Mouse (Mus musculus): ENCODE results near the gene Mei1.

The Mei1 gene

DNA sequence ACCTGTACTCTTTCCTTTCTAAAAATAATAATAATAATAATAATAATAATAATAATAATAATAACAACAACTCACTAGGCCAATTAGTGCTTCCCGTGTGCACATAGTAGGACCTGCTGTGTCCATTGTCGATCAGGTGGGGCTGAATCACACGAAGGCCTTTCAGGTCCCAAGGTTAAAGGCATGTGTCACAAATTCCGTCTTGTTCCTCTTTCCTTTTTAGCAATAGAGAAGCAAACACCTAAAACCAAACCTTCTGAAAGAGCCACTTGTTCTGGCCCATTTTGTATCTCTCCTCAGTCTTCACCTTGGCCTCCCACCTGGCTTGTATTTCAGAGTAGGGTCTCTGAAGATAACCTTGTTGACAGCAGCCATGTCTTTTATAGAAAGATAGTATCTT is 81.4 kb downstream of the Mei1 start:
- DNase-seq (ENCODE audit: low spot score in 2 of 2) = no peak

DNA sequence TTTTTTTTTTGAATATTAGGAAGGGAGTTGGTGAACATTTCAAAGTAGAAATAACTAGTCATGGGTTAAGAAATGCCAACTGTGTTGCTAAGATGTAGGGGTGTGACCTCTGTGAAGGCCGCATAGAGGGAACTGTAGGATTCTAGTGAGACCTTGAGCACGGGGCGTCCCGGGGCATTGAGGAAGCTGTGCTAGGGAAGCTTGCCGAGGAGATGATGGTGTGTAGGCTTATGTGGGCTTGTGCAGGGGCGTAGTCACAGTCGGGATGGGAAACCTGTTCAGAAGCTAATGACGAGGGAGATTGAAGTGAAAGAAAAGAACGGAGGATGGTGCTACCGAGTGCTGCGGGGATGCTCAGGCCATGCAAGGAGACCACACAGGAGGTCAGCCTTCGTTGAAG is 82.2 kb downstream of the Mei1 start:
- no peak for DNase-seq (ENCODE audit: low spot score in 2 of 2)

DNA sequence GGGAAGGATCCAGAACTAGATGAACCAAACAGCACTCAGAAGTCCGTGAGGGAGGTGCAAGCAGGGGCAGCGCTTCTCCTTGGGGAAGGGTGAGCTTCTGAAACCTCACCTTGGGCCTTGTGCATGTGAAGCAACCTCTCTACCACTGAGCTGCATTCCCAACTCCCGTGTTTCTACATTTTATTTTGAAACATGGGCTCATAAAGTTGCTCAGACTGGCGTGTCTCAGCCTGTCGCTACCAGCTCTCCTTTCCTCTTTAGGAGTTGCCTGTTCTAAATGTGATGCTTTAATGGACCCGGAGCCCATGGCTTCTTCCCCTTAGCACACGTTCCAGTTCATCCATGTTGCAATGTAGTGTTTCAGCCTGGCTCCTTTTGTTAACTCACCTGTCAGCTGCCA is 82.6 kb downstream of the Mei1 start:
- DNase-seq (ENCODE audit: low spot score in 2 of 2) = no peak

DNA sequence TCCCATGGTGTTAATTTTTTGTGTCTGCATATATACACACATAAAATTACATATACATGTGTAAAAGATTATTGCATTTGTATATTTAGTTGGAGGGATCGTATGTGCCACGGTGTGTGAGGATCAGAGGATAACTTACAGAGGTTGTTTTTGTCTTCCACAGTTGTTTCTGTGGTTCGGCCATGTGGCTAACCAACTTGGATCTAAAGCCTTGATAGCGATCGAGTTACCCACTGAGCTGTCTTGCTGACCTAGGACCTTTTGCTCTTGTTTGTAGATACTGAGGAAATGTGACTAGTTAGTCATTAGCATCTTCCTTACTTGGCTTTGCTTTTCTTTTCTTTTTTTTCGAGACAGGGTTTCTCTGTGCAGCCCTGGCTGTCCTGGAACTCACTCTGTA is 86.5 kb downstream of the Mei1 start:
- DNase-seq (ENCODE audit: low spot score in 2 of 2) = no peak

DNA sequence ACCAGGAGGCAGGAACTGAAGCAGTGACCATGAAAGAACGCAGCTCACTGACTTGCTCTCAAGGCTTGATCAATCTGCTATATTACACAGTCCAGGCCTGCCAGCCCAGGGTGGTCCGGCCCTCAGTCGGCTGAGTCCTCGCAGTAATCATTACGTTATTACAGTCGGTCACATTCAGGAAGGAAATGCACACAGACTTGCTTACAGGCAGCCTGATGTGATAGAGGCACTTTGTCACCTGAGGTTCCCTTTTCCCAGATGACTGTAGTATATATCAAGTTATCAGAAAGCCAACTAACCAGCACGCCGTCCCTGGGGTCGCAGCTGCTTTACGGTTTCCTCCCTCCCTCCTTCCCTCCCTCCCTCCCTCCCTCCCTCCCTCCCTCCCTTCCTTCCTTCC is 87.1 kb downstream of the Mei1 start:
- no peak for DNase-seq (ENCODE audit: low spot score in 2 of 2)

DNA sequence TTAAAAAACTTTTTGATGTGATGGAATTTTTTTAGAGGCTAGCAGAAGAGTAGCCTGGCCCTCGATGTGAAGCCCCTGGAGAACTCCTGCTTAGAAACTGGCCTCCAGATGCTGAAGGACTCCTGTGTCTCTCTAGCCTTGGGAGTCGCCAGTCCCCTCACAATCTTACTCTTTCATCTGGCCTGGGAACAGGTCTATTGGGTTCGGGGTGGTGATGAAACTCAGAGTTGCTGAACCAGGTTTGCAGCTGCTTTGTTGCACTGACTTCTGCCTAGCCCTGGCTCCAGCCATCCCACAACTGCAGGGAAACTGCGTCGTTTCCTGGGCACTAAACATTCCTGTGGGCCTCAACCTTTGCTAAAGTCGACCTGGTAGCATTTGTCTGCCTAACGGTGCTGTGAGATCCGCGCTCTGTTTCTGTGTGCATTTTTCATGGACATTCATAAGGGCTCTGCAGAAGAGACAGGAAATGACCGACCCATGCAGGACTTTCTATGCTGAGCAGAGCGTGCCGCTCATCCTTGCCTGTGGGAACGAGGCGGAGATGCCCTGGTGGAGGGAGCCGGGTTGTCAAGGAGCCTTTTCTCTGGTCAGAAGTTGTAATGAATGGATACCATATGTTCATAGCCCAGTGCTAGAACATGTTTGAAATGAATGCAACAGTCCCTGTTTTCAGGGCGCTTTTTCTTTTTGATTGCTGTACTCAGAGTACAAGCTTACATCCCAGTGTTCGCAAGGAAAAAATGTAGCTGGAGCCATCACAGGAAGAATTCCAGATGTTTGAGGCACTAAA is 88.6 kb downstream of the Mei1 start:
- DNase-seq (ENCODE audit: low spot score in 2 of 2) = no peak

DNA sequence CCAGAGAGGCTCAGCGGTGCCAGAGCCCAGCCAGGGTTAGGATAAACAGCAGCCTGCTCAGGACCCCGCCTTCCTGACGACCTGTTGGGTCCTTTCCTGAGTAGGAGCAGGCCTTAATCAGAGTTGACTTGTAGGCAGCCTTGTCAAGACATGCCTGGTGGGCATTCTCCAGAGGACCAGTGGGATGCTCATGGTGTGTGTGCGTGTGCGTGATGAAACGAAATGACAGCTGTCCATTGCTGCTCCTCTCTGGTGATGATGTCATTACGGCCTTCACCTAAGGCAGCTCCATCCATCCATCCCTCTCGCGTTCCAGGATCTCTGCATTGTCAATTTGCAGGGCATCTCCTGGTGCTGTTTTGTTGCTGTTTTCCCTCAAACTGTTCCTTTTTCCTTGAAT is 89.7 kb downstream of the Mei1 start:
- DNase-seq (ENCODE audit: low spot score in 2 of 2) = no peak

DNA sequence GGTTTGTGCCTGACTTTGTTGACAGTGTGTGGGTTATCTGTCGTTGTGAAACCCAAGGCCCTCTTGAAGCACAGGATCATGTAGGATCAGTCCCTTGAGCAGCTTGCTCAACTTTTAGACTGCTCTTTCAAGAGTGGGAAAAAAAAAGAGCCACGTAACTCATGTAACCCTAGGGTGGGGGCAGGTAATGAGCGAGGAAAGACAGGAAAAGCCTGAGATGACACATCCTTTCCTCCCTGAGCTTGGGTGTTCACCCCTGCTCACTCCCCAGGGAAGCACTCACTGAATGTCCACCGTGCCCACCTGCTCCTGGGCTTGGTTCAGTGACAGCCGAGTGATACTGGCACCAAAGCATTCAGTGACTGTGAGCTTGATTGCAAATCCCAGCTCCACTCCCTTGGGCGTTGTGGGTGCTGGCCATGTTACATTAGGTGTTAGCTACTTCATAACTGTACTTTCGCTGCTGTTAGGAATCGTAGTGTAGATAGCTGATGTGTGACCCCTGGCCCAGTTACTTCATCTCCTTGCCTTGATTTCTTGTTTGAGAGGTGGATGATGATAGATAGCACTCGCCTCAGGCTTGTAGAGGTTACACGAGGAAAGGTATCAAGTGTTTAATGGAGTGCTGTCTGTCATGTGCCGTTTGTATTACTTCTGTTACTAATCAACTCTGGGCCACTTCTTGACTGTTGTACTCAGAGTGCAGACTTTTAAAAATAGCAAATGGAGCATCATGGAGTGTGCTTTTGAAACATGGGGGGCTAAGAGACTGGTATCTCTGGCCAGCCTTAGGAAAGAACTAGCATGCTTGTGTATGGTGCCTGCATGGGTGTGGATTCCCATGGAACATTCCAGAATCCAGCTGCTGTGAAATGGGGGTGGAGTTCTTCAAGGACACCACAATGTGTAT is 91.2 kb downstream of the Mei1 start:
- DNase-seq (ENCODE audit: low spot score in 2 of 2) = no peak

DNA sequence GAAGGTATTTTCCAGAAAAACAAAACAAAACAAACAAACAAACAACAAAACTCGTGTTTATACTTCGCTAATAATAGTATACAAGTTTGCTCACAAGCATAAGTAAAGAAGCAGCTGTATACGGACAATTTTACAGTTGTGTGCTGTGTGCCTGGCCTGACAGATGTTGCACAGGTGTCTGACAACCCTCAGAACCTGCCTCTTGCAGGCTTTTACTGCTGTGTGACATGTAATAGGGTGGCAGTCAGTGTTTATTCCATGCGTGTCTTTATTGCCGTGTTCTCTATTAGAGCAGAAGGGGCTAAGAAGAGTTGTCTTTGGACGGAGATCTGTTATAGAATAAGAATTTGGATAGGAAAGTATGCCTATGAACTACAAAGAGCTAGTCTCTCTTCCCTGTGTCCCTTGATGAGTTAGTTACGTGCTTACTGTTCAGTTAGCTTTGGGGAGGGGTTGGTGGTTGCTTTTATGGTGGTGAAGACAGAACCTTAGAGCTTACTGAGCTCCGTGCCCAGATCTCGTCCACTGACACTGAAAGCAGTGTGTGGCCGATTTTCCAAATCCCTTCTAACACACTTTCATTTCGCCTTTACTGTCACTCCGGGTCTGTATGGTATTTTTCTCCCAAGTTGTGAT is 92.3 kb downstream of the Mei1 start:
- no peak for DNase-seq (ENCODE audit: low spot score in 2 of 2)

DNA sequence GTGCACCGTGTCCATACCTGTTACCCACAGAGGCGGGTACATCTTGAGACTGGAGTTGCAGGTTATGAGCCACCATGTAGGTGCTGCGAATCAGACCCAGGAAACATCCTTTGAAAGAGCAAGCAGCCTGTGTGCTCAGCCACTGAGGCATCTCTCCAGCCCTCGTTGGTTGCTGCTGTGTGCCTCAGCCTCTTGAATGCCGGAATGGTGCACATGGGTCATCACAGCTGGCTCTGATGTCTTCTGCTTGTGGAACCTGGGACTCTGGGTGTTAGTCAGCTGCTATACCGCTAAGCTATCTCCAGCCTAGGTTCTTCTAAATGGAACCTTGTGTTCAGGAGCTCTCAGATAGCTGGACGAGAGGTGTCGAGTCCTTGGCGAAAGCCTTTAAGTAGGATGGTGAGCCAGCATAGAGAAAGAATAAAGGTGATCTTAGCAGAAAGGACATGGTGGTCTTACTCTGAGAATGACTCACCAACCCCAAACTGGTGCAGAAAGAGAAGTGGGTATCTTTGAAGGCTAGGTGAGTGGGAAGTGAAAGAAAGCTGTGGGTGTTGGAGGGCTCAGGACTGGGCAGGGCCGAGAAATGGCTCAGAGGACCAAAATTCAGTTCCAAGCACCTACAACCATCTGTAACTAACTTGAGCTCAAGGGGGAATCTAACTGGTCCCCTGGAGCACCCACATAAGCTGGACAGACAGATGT is 93.7 kb downstream of the Mei1 start:
- DNase-seq (ENCODE audit: low spot score in 2 of 2) = no peak

DNA sequence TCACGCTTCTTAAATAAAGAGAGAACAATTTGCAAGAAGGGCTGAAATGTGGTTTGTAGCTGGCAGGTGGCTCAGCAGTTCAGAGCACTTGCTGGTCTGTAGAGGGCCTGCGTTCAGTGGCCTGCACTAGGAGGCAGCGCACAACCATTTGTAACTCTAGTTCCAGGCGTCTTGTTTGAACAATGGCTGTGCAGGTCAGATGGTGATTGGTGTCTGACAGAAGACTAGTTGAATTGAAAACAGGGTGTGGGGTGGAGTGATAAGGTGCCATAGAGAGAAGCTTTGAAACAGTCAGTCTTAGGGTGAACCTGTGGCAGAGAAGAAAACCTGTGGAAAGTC is 94.2 kb downstream of the Mei1 start:
- DNase-seq (ENCODE audit: low spot score in 2 of 2) = no peak

DNA sequence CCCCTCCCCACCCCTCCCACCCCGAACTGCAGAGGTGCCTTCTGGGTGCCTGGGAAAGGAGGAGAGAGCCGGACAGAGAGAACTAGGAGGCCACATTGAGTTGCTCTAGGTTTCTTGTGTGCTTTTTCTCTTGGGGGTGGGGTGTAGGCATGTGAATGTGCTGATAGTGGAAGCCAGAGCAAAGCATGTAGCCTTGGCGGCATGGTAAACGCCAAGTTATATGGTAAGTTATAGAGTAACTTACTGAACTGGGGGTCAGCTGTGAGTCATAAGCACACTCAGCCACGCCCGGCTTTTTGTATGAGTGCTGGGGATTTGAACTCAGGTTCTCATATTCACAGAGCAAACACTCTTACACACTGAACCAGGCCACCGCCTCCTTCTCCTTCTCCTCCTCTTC is 94.7 kb downstream of the Mei1 start:
- no peak for DNase-seq (ENCODE audit: low spot score in 2 of 2)

DNA sequence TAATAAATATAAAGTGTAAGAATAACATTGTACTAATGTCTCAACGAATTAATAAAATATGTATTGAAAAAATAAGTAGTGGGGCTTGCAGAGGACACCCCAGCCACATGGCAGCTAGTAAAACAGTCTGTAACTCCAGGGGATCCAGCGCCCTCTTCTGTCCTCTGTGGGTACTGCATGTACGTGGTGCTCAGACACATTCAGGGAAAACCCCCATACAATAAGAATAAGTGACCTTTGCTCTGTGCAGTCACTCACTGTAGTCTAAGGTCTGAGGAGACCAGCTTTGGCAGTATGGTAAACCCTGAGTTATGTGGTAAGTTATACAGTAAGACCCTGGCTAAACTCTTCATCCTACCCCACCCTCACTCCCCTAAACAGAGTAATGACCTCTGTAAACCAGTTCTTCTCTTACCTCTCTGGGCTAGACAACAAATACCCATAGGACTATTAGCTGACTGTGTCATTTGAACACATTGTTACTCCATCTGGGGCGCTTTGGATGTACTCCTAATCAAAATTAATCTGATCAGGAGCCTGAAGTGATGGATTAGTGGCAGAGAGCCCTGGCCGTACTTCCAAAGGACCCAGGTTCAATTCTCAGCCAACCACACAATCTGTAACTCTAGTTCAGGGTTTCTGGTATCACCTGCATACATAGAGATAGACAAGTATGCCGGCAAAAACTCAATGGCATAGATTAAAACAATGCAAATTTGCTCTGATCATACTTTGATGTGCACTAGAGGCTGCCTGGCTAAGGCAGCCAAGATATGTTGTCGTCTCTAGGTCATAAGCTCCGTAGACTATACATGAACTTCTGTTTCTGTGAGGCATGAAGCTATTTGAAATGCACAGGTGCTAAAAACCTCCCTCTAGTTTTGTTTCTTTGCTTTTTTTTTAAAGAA is 95.8 kb downstream of the Mei1 start:
- peak; percentile 81 to 90 for DNase-seq (ENCODE audit: low spot score in 2 of 2)

DNA sequence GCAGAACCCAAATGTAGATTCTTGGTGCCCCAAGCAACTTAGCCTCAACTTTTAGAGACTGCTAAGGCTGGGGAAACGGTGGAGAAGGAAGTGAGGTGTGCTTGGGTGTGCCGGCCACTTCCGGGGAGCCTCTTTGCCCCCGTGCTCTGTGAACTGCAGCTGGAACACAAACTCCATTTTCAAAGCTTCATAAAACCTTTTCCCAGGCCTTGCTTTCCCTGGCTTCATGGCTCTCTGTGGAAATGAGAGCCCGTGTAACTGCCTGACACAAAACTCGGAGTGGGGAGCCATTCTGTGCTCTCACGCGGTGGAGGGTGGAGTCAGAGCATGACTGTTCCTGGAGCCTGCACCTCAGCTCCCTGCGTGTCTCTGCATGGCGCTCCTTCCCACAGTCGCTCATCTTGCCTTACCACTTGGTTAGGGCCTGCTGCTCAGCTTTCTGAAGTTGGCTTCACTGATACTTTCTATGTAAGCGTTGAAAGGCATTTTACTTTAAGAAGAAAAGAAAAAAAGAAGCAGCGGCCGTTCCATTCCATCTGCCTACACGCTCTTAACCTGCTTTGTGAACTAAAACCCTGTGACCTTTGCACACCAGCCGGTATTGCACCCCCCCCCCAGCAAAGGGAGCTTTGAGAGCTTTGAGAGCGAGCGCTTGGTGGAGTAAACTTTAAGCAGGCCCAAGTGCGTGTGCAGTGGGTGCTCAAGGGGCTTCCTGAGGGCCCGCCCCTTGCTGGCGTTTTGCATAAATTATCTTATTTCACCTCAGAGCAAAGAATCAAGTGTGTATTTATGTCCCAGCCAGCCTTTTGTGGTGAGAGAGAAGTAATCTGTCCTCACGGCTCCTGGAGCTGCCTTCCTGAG is 96.7 kb downstream of the Mei1 start:
- DNase-seq (ENCODE audit: low spot score in 2 of 2) = no peak

DNA sequence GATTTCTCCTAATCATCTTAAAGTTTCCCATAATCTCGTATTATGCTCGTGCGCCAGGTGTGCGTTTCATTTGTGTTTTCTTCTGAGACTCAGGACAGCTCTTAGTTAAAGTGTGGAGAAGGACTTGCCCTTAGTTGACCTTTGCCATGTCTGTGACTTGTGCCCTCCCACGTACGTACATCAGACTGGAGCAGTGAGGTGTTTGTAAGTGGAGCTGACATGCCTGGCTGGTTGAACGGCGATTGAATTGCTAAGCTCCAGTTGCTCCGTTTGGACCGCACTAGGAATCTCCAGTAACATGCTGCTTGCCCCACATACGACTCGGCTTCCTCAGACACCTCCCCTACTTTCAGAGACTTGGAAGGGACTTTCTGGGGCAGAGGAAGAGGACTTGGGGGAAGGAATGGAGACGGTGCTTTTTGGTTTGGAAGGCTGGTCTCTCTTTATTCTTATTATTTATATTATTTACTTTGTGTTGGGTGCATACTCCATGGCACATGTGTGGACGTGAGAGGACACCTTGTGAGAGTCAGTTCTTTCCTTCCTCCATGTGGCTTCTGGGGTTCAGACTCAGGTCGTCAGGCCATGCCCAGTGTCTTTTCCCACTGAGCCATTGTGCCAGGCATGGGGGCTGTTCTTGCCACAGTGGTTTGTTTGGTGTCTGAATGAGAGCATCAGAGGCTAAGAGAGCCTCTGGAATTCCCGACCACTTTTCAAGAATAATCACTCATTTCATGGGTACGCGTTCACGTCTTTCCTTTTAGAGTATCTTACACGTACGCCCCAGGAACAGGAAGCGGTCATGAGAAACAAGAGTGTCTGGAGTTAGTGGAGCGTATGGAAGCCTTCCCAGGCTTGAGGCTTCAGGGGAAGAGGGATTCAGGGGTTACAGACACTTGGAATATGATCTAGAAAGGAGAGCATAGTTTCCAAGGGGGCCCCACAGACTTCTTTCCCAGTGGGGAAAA is 97.7 kb downstream of the Mei1 start:
- no peak for DNase-seq (ENCODE audit: low spot score in 2 of 2)

DNA sequence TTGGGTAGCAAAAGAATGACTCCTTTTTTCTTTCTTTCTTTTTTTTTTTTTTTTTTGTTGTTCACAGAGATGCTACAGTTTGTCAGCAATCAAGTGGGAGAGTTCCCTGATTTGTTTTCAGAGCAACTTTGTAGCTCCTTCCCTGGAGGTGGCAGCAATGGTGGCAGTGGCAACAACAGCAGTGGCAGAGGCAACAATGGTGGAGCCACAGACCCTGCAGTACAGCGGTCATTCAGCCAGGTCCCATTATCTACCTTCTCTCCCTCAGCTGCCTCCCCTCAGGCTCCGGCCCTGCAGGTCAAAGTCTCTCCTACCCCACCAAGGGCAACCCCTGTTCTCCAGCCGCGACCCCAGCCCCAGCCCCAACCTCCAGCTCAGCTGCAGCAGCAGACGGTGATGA is 99.9 kb downstream of the Mei1 start:
- DNase-seq (ENCODE audit: low spot score in 2 of 2) = no peak

DNA sequence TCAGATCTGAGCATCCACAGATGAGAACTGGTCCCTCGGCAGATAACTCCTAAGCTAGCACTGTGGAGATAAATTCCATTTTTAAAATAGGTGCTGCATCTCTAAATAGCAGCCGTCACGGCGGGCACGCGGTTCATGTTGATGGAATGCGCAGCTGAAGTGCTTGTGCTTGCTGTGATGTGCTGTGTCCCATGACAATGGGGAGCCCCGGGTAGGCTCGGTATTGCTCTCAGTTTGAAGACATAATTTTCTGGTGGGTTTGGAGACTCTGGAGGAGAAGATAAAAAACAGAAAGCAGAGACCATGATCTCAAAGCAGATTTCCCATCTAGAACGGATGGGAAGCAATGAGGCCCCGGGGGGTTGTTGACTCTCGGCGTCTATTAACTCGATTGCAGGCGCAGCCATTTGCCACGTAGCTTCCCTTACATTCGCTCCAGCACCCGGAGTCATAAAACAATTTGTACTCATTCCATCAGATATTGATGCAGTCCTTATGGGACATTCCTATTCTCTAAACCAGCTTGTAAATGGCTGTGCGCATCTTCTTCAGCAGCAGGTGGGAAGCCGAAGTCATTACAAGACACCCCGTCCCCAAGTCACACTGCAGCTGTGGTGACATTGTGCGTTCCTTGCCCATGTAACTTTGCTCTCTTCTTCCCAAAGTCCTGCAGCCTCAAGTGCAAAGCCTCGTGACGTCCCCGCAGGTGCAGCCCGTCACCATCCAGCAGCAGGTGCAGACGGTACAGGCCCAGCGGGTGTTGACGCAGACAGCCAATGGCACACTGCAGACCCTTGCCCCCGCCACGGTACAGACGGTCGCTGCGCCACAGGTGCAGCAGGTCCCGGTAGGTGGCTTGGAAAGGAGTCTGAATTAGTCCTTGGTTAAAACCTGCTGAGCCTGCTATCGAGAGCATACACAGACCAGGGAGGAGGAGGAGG is 100.9 kb downstream of the Mei1 start:
- no peak for DNase-seq (ENCODE audit: low spot score in 2 of 2)

DNA sequence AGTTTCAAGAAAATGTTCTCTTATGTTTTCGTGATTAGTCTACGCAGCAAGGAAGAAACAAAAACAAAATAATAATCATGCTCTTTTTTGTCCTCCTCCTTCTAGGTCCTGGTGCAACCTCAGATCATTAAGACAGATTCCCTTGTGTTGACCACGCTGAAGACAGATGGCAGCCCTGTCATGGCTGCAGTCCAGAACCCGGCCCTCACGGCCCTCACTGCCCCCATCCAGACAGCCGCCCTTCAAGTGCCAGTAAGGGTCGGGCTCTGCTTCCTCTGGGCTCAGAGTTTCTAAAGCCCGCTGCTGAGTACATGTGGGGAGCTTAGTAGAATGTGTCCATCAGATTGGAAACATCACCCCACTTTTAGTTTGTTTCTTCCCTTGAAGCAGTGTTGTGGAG is 102.9 kb downstream of the Mei1 start:
- no peak for DNase-seq (ENCODE audit: low spot score in 2 of 2)
